Mouse (Mus musculus): ENCODE results near the gene Kpnb1. TPM values are rescaled to one million over a fixed set of nuclear protein-coding genes. Genes with fewer than 3 reads are reported as not detected.

Gene Kpnb1
- total and polyA plus RNA-seq, 2 experiments from 2014 or later = 18.4 to 68.2 TPM

GRCm38 (mm10) chr11:97142159-97142608 is 45.5 kb downstream of the Kpnb1 start:
- TF ChIP-seq EP300 (IDR thresholded peaks at IDR 0.05; ENCODE audit: low read depth) = no peak
- TF ChIP-seq CTCF (IDR thresholded peaks at IDR 0.05; ENCODE audit: low read depth) = no peak
- Histone ChIP-seq H3K4me1 (ENCODE audit: control insufficient read depth, insufficient read depth) (peaks cover 4% of the 10 kb centered on the region; the same call in 1 of the 2 replicates), H3K36me3 (replicated peaks; ENCODE audit: control insufficient read depth, insufficient read depth, low read length) (peaks cover 17% of the 10 kb centered on the region; the same call in 1 of the 2 replicates), H3K9ac (replicated peaks; ENCODE audit: low read depth, low read length) (no peak overlapping the region), H3K4me3 (ENCODE audit: low read depth, low read length) (no peak overlapping the region), H3K27ac (ENCODE audit: low read depth) (no peak overlapping the region), H3K9me3 (replicated peaks; ENCODE audit: control insufficient read depth, low read length) (no peaks in the 10 kb centered on the region), H3K27me3 (ENCODE audit: control insufficient read depth, insufficient read depth, low read length) (peaks cover 12% of the 10 kb centered on the region), H3K4me2 (ENCODE audit: low read depth, low read length) (no peak overlapping the region)
- WGBS = 59% methylated on average over 8 of the region's 8 CpGs
- no peak for ATAC-seq (ENCODE audit: insufficient read depth, low read depth)
- no peak for DNase-seq (ENCODE audit: low spot score)

- peaks cover 4% of the 10 kb centered on the region; the same call in 1 of the 2 replicates for H3K4me1 ChIP-seq (ENCODE audit: control insufficient read depth, insufficient read depth)
- peaks cover 14% of the 10 kb centered on the region; the same call in 1 of the 2 replicates for H3K27me3 ChIP-seq (ENCODE audit: control insufficient read depth, insufficient read depth, low read length)
- no peak for ATAC-seq (ENCODE audit: insufficient read depth, low read depth)
- H3K27ac ChIP-seq (ENCODE audit: low read depth) = no peak overlapping the region
- 61% methylated on average over 4 of the region's 4 CpGs for WGBS
- H3K9ac ChIP-seq (replicated peaks; ENCODE audit: low read depth, low read length) = no peak overlapping the region
- no peaks in the 10 kb centered on the region for H3K9me3 ChIP-seq (replicated peaks; ENCODE audit: control insufficient read depth, low read length)
- no peak overlapping the region for H3K4me2 ChIP-seq (ENCODE audit: low read depth, low read length)
- DNase-seq (ENCODE audit: low spot score) = no peak
- no peak for TF ChIP-seq EP300 (IDR thresholded peaks at IDR 0.05; ENCODE audit: low read depth)
- no peak for TF ChIP-seq CTCF (IDR thresholded peaks at IDR 0.05; ENCODE audit: low read depth)
- H3K4me3 ChIP-seq (ENCODE audit: low read depth, low read length) = no peak overlapping the region
- H3K36me3 ChIP-seq (replicated peaks; ENCODE audit: control insufficient read depth, insufficient read depth, low read length) = peaks cover 15% of the 10 kb centered on the region; the same call in 1 of the 2 replicates
These were observed 46.9 kb downstream of the Kpnb1 start for GRCm38 (mm10) chr11:97140811-97141210.

- ATAC-seq (ENCODE audit: insufficient read depth, low read depth) (no peak; the same call in 1 of the 2 replicates), DNase-seq (ENCODE audit: low spot score) (no peak)
- Histone ChIP-seq H3K4me2 (ENCODE audit: low read depth, low read length) (peak overlapping the region; percentile 81), H3K36me3 (replicated peaks; ENCODE audit: control insufficient read depth, insufficient read depth, low read length) (peaks cover 14% of the 10 kb centered on the region; the same call in 1 of the 2 replicates), H3K9me3 (replicated peaks; ENCODE audit: control insufficient read depth, low read length) (no peaks in the 10 kb centered on the region), H3K27ac (ENCODE audit: low read depth) (no peak overlapping the region), H3K4me1 (ENCODE audit: control insufficient read depth, insufficient read depth) (peaks cover 4% of the 10 kb centered on the region; the same call in 1 of the 2 replicates), H3K4me3 (ENCODE audit: low read depth, low read length) (peak overlapping the region; percentile 44), H3K9ac (replicated peaks; ENCODE audit: low read depth, low read length) (peak overlapping the region; percentile 49), H3K27me3 (ENCODE audit: control insufficient read depth, insufficient read depth, low read length) (peaks cover 16% of the 10 kb centered on the region; the same call in 1 of the 2 replicates)
- TF ChIP-seq CTCF (IDR thresholded peaks at IDR 0.05; ENCODE audit: low read depth) = no peak
- 43% methylated on average over 15 of the region's 15 CpGs for WGBS
These were observed 48.4 kb downstream of the Kpnb1 start for GRCm38 (mm10) chr11:97139256-97139655.

GRCm38 (mm10) chr11:97138554-97139226 is 49.0 kb downstream of the Kpnb1 start:
- H3K27me3 ChIP-seq (ENCODE audit: control insufficient read depth, insufficient read depth, low read length) = peaks cover 16% of the 10 kb centered on the region; the same call in 1 of the 2 replicates
- peak overlapping the region; percentile 49 for H3K9ac ChIP-seq (replicated peaks; ENCODE audit: low read depth, low read length)
- peaks cover 14% of the 10 kb centered on the region; the same call in 1 of the 2 replicates for H3K36me3 ChIP-seq (replicated peaks; ENCODE audit: control insufficient read depth, insufficient read depth, low read length)
- no peak overlapping the region for H3K27ac ChIP-seq (ENCODE audit: low read depth)
- no peak for TF ChIP-seq CTCF (IDR thresholded peaks at IDR 0.05; ENCODE audit: low read depth)
- TF ChIP-seq EP300 (IDR thresholded peaks at IDR 0.05; ENCODE audit: low read depth) = no peak
- peak overlapping the region; percentile 44 for H3K4me3 ChIP-seq (ENCODE audit: low read depth, low read length)
- H3K4me1 ChIP-seq (ENCODE audit: control insufficient read depth, insufficient read depth) = peaks cover 4% of the 10 kb centered on the region; the same call in 1 of the 2 replicates
- no peaks in the 10 kb centered on the region for H3K9me3 ChIP-seq (replicated peaks; ENCODE audit: control insufficient read depth, low read length)
- WGBS = 26% methylated on average over 65 of the region's 69 CpGs
- ATAC-seq (ENCODE audit: insufficient read depth, low read depth) (peak; percentile 48), DNase-seq (ENCODE audit: low spot score) (no peak)
- peak overlapping the region; percentile 81 for H3K4me2 ChIP-seq (ENCODE audit: low read depth, low read length)

DNA sequence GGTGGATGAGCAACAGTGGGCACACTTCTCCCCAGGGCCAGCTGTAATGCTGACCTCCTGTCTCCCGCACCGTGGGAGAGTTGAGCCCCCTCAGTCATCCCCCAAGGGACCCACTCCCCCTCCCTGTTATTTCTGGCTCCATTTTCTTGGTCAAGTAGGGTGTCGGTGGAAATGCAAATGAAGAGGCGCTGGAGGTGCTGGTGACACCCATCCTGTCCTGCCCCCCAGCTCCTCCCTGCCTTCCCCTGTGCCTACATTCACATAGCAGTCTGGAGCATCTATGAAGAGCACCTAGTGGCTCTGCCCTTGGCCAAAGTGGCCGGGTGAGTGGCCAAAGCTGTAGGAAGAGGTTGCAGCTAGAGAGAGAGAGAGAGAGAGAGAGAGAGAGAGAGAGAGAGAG is 54.4 kb downstream of the Kpnb1 start:
- H3K27ac ChIP-seq (ENCODE audit: low read depth) = no peak overlapping the region
- 54% methylated on average over 4 of the region's 5 CpGs for WGBS
- H3K4me2 ChIP-seq (ENCODE audit: low read depth, low read length) = no peak overlapping the region
- no peak overlapping the region for H3K4me3 ChIP-seq (ENCODE audit: low read depth, low read length)
- peaks cover 3% of the 10 kb centered on the region; the same call in 1 of the 2 replicates for H3K36me3 ChIP-seq (replicated peaks; ENCODE audit: control insufficient read depth, insufficient read depth, low read length)
- peaks cover 20% of the 10 kb centered on the region; the same call in 1 of the 2 replicates for H3K27me3 ChIP-seq (ENCODE audit: control insufficient read depth, insufficient read depth, low read length)
- ATAC-seq (ENCODE audit: insufficient read depth, low read depth) (no peak), DNase-seq (ENCODE audit: low spot score) (no peak)
- no peak overlapping the region for H3K9ac ChIP-seq (replicated peaks; ENCODE audit: low read depth, low read length)
- H3K9me3 ChIP-seq (replicated peaks; ENCODE audit: control insufficient read depth, low read length) = no peaks in the 10 kb centered on the region
- H3K4me1 ChIP-seq (ENCODE audit: control insufficient read depth, insufficient read depth) = no peaks in the 10 kb centered on the region
- no peak for TF ChIP-seq EP300 (IDR thresholded peaks at IDR 0.05; ENCODE audit: low read depth)
- no peak for TF ChIP-seq CTCF (IDR thresholded peaks at IDR 0.05; ENCODE audit: low read depth)
